Mouse (Mus musculus): Measurements from ENCODE around the gene Ifitm1. TPM values are rescaled to one million over a fixed set of nuclear protein-coding genes. Genes with fewer than 3 reads are reported as not detected.

Gene Ifitm1
- polyA plus RNA-seq, 1 experiment from 2014 or later = 11.5 TPM

- H3K36me3 ChIP-seq (ENCODE audit: control insufficient read depth, insufficient read depth, low read length) = no peaks in the 10 kb centered on the region; the same call in 1 of the 2 replicates
- H3K27ac ChIP-seq (replicated peaks; ENCODE audit: low read depth, low read length) = no peak overlapping the region
- no peaks in the 10 kb centered on the region; the same call in 1 of the 2 replicates for H3K4me1 ChIP-seq (ENCODE audit: control insufficient read depth, insufficient read depth, low read length)
- H3K4me3 ChIP-seq (replicated peaks; ENCODE audit: low read depth, low read length) = no peak overlapping the region
- no peak for DNase-seq
- WGBS = 90% methylated on average over 10 of the region's 10 CpGs
- no peaks in the 10 kb centered on the region for H3K27me3 ChIP-seq (ENCODE audit: control insufficient read depth, insufficient read depth, low read length)
- no peak overlapping the region for H3K4me2 ChIP-seq (ENCODE audit: low read length)
- no peak for ATAC-seq (ENCODE audit: low FRiP score, low TSS enrichment)
- no peak overlapping the region for H3K9ac ChIP-seq (replicated peaks; ENCODE audit: low read length)
- H3K9me3 ChIP-seq (ENCODE audit: control insufficient read depth, low read length) = no peaks in the 10 kb centered on the region
Observed at GRCm38 (mm10) chr7:140946311-140946710, 20.7 kb upstream of the Ifitm1 start.

GRCm38 (mm10) chr7:140946980-140947379, 20.0 kb upstream of the Ifitm1 start:
- ATAC-seq (ENCODE audit: low FRiP score, low TSS enrichment) (no peak), DNase-seq (no peak)
- no peak overlapping the region for H3K27ac ChIP-seq (replicated peaks; ENCODE audit: low read depth, low read length)
- H3K4me2 ChIP-seq (ENCODE audit: low read length) = no peak overlapping the region
- no peaks in the 10 kb centered on the region; the same call in 1 of the 2 replicates for H3K4me1 ChIP-seq (ENCODE audit: control insufficient read depth, insufficient read depth, low read length)
- H3K27me3 ChIP-seq (ENCODE audit: control insufficient read depth, insufficient read depth, low read length) = no peaks in the 10 kb centered on the region
- no peak overlapping the region for H3K9ac ChIP-seq (replicated peaks; ENCODE audit: low read length)
- WGBS = 76% methylated on average over 7 of the region's 7 CpGs
- no peaks in the 10 kb centered on the region; the same call in 1 of the 2 replicates for H3K36me3 ChIP-seq (ENCODE audit: control insufficient read depth, insufficient read depth, low read length)
- no peaks in the 10 kb centered on the region for H3K9me3 ChIP-seq (ENCODE audit: control insufficient read depth, low read length)
- H3K4me3 ChIP-seq (replicated peaks; ENCODE audit: low read depth, low read length) = no peak overlapping the region

- no peak for ATAC-seq (ENCODE audit: low FRiP score, low TSS enrichment)
- no peak overlapping the region for H3K27ac ChIP-seq (replicated peaks; ENCODE audit: low read depth, low read length)
Observed at GRCm38 (mm10) chr7:140948161-140948560, 18.9 kb upstream of the Ifitm1 start.

GRCm38 (mm10) chr7:140949255-140949654, 17.8 kb upstream of the Ifitm1 start:
- no peaks in the 10 kb centered on the region for H3K27me3 ChIP-seq (ENCODE audit: control insufficient read depth, insufficient read depth, low read length)
- H3K36me3 ChIP-seq (ENCODE audit: control insufficient read depth, insufficient read depth, low read length) = no peaks in the 10 kb centered on the region; the same call in 1 of the 2 replicates
- H3K27ac ChIP-seq (replicated peaks; ENCODE audit: low read depth, low read length) = no peak overlapping the region
- ATAC-seq (ENCODE audit: low FRiP score, low TSS enrichment) = no peak
- H3K9ac ChIP-seq (replicated peaks; ENCODE audit: low read length) = no peak overlapping the region
- H3K4me1 ChIP-seq (ENCODE audit: control insufficient read depth, insufficient read depth, low read length) = no peaks in the 10 kb centered on the region; the same call in 1 of the 2 replicates
- no peak overlapping the region for H3K4me3 ChIP-seq (replicated peaks; ENCODE audit: low read depth, low read length)
- H3K9me3 ChIP-seq (ENCODE audit: control insufficient read depth, low read length) = no peaks in the 10 kb centered on the region
- no peak for DNase-seq
- 88% methylated on average over 6 of the region's 6 CpGs for WGBS
- H3K4me2 ChIP-seq (ENCODE audit: low read length) = no peak overlapping the region

More at GRCm38 (mm10) chr7:140948161-140948560, 18.9 kb upstream of the Ifitm1 start:
- no peak for DNase-seq
- Histone ChIP-seq H3K4me3 (replicated peaks; ENCODE audit: low read depth, low read length) (no peak overlapping the region), H3K36me3 (ENCODE audit: control insufficient read depth, insufficient read depth, low read length) (no peaks in the 10 kb centered on the region; the same call in 1 of the 2 replicates), H3K4me2 (ENCODE audit: low read length) (no peak overlapping the region), H3K27me3 (ENCODE audit: control insufficient read depth, insufficient read depth, low read length) (no peaks in the 10 kb centered on the region), H3K9ac (replicated peaks; ENCODE audit: low read length) (no peak overlapping the region), H3K9me3 (ENCODE audit: control insufficient read depth, low read length) (no peaks in the 10 kb centered on the region), H3K4me1 (ENCODE audit: control insufficient read depth, insufficient read depth, low read length) (no peaks in the 10 kb centered on the region; the same call in 1 of the 2 replicates)
- 91% methylated on average over 8 of the region's 8 CpGs for WGBS

GRCm38 (mm10) chr7:140949824-140950530, 17.0 kb upstream of the Ifitm1 start, which contains the start of gene Ifitm5:
TSS of gene Ifitm5 (minus strand) at chr7:140950291.
- H3K4me2 ChIP-seq (ENCODE audit: low read length) = no peak within 1 kb of the TSS
- H3K27ac ChIP-seq (replicated peaks; ENCODE audit: low read depth, low read length) = no peak within 1 kb of the TSS
- no peaks in the 10 kb centered on the region for H3K9me3 ChIP-seq (ENCODE audit: control insufficient read depth, low read length)
- H3K9ac ChIP-seq (replicated peaks; ENCODE audit: low read length) = no peak within 1 kb of the TSS
- no peaks in the 10 kb centered on the region for H3K27me3 ChIP-seq (ENCODE audit: control insufficient read depth, insufficient read depth, low read length)
- ATAC-seq (ENCODE audit: low FRiP score, low TSS enrichment) = no peak
- no peaks in the 10 kb centered on the region; the same call in 1 of the 2 replicates for H3K4me1 ChIP-seq (ENCODE audit: control insufficient read depth, insufficient read depth, low read length)
- no peaks in the 10 kb centered on the region; the same call in 1 of the 2 replicates for H3K36me3 ChIP-seq (ENCODE audit: control insufficient read depth, insufficient read depth, low read length)
- no peak for DNase-seq
- H3K4me3 ChIP-seq (replicated peaks; ENCODE audit: low read depth, low read length) = no peak within 1 kb of the TSS
- WGBS = 85% methylated on average over 16 of the region's 16 CpGs

GRCm38 (mm10) chr7:140951051-140951450, 16.0 kb upstream of the Ifitm1 start:
- DNase-seq (no peak), ATAC-seq (ENCODE audit: low FRiP score, low TSS enrichment) (no peak)
- H3K9me3 ChIP-seq (ENCODE audit: control insufficient read depth, low read length) = no peaks in the 10 kb centered on the region
- H3K9ac ChIP-seq (replicated peaks; ENCODE audit: low read length) = no peak overlapping the region
- 50% methylated on average over 8 of the region's 8 CpGs for WGBS
- H3K27me3 ChIP-seq (ENCODE audit: control insufficient read depth, insufficient read depth, low read length) = no peaks in the 10 kb centered on the region
- no peak overlapping the region for H3K27ac ChIP-seq (replicated peaks; ENCODE audit: low read depth, low read length)
- H3K4me3 ChIP-seq (replicated peaks; ENCODE audit: low read depth, low read length) = no peak overlapping the region
- peaks cover 4% of the 10 kb centered on the region; the same call in 1 of the 2 replicates for H3K4me1 ChIP-seq (ENCODE audit: control insufficient read depth, insufficient read depth, low read length)
- no peak overlapping the region for H3K4me2 ChIP-seq (ENCODE audit: low read length)
- no peaks in the 10 kb centered on the region for H3K36me3 ChIP-seq (ENCODE audit: control insufficient read depth, insufficient read depth, low read length)

- no peak overlapping the region for H3K9ac ChIP-seq (replicated peaks; ENCODE audit: low read length)
- no peak for DNase-seq
- no peak overlapping the region for H3K27ac ChIP-seq (replicated peaks; ENCODE audit: low read depth, low read length)
- no peaks in the 10 kb centered on the region for H3K9me3 ChIP-seq (ENCODE audit: control insufficient read depth, low read length)
- no peak overlapping the region for H3K4me2 ChIP-seq (ENCODE audit: low read length)
- no peak overlapping the region for H3K4me3 ChIP-seq (replicated peaks; ENCODE audit: low read depth, low read length)
- no peaks in the 10 kb centered on the region for H3K27me3 ChIP-seq (ENCODE audit: control insufficient read depth, insufficient read depth, low read length)
- no peaks in the 10 kb centered on the region for H3K36me3 ChIP-seq (ENCODE audit: control insufficient read depth, insufficient read depth, low read length)
- ATAC-seq (ENCODE audit: low FRiP score, low TSS enrichment) = no peak
- 84% methylated on average over 6 of the region's 6 CpGs for WGBS
- peaks cover 4% of the 10 kb centered on the region; the same call in 1 of the 2 replicates for H3K4me1 ChIP-seq (ENCODE audit: control insufficient read depth, insufficient read depth, low read length)
Observed at GRCm38 (mm10) chr7:140951765-140952164, 15.3 kb upstream of the Ifitm1 start.

- Histone ChIP-seq H3K4me1 (ENCODE audit: control insufficient read depth, insufficient read depth, low read length) (peaks cover 4% of the 10 kb centered on the region; the same call in 1 of the 2 replicates), H3K4me3 (replicated peaks; ENCODE audit: low read depth, low read length) (no peak overlapping the region), H3K9ac (replicated peaks; ENCODE audit: low read length) (no peak overlapping the region), H3K36me3 (ENCODE audit: control insufficient read depth, insufficient read depth, low read length) (no peaks in the 10 kb centered on the region), H3K9me3 (ENCODE audit: control insufficient read depth, low read length) (no peaks in the 10 kb centered on the region), H3K27me3 (ENCODE audit: control insufficient read depth, insufficient read depth, low read length) (no peaks in the 10 kb centered on the region), H3K4me2 (ENCODE audit: low read length) (no peak overlapping the region), H3K27ac (replicated peaks; ENCODE audit: low read depth, low read length) (no peak overlapping the region)
- ATAC-seq (ENCODE audit: low FRiP score, low TSS enrichment) (no peak), DNase-seq (no peak)
- WGBS = 91% methylated on average over 7 of the region's 7 CpGs
Observed at GRCm38 (mm10) chr7:140952441-140952840, 14.6 kb upstream of the Ifitm1 start.

- Histone ChIP-seq H3K4me2 (ENCODE audit: low read length) (no peak overlapping the region), H3K4me1 (ENCODE audit: control insufficient read depth, insufficient read depth, low read length) (peaks cover 4% of the 10 kb centered on the region; the same call in 1 of the 2 replicates), H3K36me3 (ENCODE audit: control insufficient read depth, insufficient read depth, low read length) (no peaks in the 10 kb centered on the region), H3K27me3 (ENCODE audit: control insufficient read depth, insufficient read depth, low read length) (no peaks in the 10 kb centered on the region), H3K9me3 (ENCODE audit: control insufficient read depth, low read length) (no peaks in the 10 kb centered on the region), H3K9ac (replicated peaks; ENCODE audit: low read length) (no peak overlapping the region), H3K27ac (replicated peaks; ENCODE audit: low read depth, low read length) (no peak overlapping the region), H3K4me3 (replicated peaks; ENCODE audit: low read depth, low read length) (no peak overlapping the region)
- 85% methylated on average over 11 of the region's 11 CpGs for WGBS
- ATAC-seq (ENCODE audit: low FRiP score, low TSS enrichment) (no peak), DNase-seq (no peak)
Observed at GRCm38 (mm10) chr7:140953133-140953532, 13.9 kb upstream of the Ifitm1 start.
